Mouse (Mus musculus): ENCODE data around the gene Insl5. TPM values are rescaled to one million over a fixed set of nuclear protein-coding genes. Genes with fewer than 3 reads are reported as not detected.
A peak's percentile ranks its signal among the peaks of the same experiment; 100 is the strongest.

Insl5 gene
- polyA plus RNA-seq, 1 experiment = not detected

DNA sequence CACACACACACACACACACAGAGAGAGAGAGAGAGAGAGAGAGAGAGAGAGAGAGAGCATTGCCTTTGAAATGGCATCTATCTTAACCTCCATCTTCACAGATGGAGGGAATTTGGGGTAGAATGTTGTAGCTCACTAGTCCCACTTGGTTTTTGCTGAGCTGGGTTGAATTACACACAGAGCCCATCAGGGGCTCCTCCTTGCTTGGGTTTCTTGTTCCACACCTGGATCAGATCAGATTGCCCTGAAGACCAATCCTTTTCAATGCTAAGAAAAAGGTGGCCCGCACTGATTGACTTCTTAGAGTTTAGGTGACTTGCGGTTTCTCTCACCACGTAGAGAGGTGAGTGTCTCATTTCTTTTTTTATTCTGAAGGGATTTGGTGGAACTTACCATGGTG is 35.0 kb downstream of the Insl5 start:
- no peaks in the 10 kb centered on the region for H3K4me1 ChIP-seq (ENCODE audit: control insufficient read depth, insufficient read depth, low read length)
- H3K27ac ChIP-seq (ENCODE audit: insufficient read depth, low read length) = no peak overlapping the region
- TF ChIP-seq POLR2A (IDR thresholded peaks at IDR 0.05; ENCODE audit: low read depth, low read length) = no peak
- TF ChIP-seq CTCF (IDR thresholded peaks at IDR 0.05; ENCODE audit: borderline replicate concordance, insufficient read depth, low read length) = no peak
- H3K4me3 ChIP-seq (ENCODE audit: insufficient read depth, low read length) = no peak overlapping the region

GRCm38 (mm10) chr4:102990595-102991340 is 35.9 kb downstream of the Insl5 start:
- TF ChIP-seq POLR2A (IDR thresholded peaks at IDR 0.05; ENCODE audit: low read depth, low read length) = no peak
- no peak for TF ChIP-seq CTCF (IDR thresholded peaks at IDR 0.05; ENCODE audit: borderline replicate concordance, insufficient read depth, low read length)
- Histone ChIP-seq H3K4me1 (ENCODE audit: control insufficient read depth, insufficient read depth, low read length) (no peaks in the 10 kb centered on the region), H3K27ac (ENCODE audit: insufficient read depth, low read length) (no peak overlapping the region), H3K4me3 (ENCODE audit: insufficient read depth, low read length) (no peak overlapping the region)

- Histone ChIP-seq H3K4me3 (ENCODE audit: insufficient read depth, low read length) (no peak overlapping the region), H3K4me1 (ENCODE audit: control insufficient read depth, insufficient read depth, low read length) (no peaks in the 10 kb centered on the region), H3K27ac (ENCODE audit: insufficient read depth, low read length) (no peak overlapping the region)
- no peak for TF ChIP-seq CTCF (IDR thresholded peaks at IDR 0.05; ENCODE audit: borderline replicate concordance, insufficient read depth, low read length)
- no peak for TF ChIP-seq POLR2A (IDR thresholded peaks at IDR 0.05; ENCODE audit: low read depth, low read length)
Observed at GRCm38 (mm10) chr4:102990016-102990415, 36.6 kb downstream of the Insl5 start.

DNA sequence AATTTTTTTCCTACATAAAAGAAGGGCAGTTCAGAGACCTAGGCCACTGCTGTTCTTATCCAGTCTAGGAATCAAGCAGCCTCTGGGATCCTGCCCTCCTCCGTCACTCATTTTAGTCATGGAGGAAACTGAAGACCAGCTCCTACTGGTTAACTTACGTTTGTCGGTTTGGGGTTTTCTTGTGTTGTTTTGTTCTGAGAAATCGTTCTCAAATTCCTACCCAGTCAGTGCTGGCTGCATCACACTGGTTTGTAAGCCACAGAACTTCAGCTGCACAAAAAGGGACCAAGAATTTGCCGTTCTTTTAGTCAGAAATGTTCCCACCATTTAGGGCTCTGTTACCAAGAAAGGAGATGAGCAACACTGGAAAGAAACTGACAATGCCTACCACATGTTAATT is 37.3 kb downstream of the Insl5 start:
- H3K4me1 ChIP-seq (ENCODE audit: control insufficient read depth, insufficient read depth, low read length) = no peaks in the 10 kb centered on the region
- TF ChIP-seq POLR2A (IDR thresholded peaks at IDR 0.05; ENCODE audit: low read depth, low read length) = no peak
- no peak for TF ChIP-seq CTCF (IDR thresholded peaks at IDR 0.05; ENCODE audit: borderline replicate concordance, insufficient read depth, low read length)
- H3K27ac ChIP-seq (ENCODE audit: insufficient read depth, low read length) = no peak overlapping the region
- no peak overlapping the region for H3K4me3 ChIP-seq (ENCODE audit: insufficient read depth, low read length)

- no peak overlapping the region for H3K27ac ChIP-seq (ENCODE audit: insufficient read depth, low read length)
- no peaks in the 10 kb centered on the region for H3K4me1 ChIP-seq (ENCODE audit: control insufficient read depth, insufficient read depth, low read length)
- no peak overlapping the region for H3K4me3 ChIP-seq (ENCODE audit: insufficient read depth, low read length)
- TF ChIP-seq CTCF (IDR thresholded peaks at IDR 0.05; ENCODE audit: borderline replicate concordance, insufficient read depth, low read length) (no peak), POLR2A (IDR thresholded peaks at IDR 0.05; ENCODE audit: low read depth, low read length) (no peak)
Observed at GRCm38 (mm10) chr4:102988526-102988925, 38.1 kb downstream of the Insl5 start.

- no peak for TF ChIP-seq CTCF (IDR thresholded peaks at IDR 0.05; ENCODE audit: borderline replicate concordance, insufficient read depth, low read length)
- TF ChIP-seq POLR2A (IDR thresholded peaks at IDR 0.05; ENCODE audit: low read depth, low read length) = no peak
- Histone ChIP-seq H3K4me3 (ENCODE audit: insufficient read depth, low read length) (no peak overlapping the region), H3K4me1 (ENCODE audit: control insufficient read depth, insufficient read depth, low read length) (no peaks in the 10 kb centered on the region), H3K27ac (ENCODE audit: insufficient read depth, low read length) (no peak overlapping the region)
Observed at GRCm38 (mm10) chr4:102987756-102988155, 38.9 kb downstream of the Insl5 start.

DNA sequence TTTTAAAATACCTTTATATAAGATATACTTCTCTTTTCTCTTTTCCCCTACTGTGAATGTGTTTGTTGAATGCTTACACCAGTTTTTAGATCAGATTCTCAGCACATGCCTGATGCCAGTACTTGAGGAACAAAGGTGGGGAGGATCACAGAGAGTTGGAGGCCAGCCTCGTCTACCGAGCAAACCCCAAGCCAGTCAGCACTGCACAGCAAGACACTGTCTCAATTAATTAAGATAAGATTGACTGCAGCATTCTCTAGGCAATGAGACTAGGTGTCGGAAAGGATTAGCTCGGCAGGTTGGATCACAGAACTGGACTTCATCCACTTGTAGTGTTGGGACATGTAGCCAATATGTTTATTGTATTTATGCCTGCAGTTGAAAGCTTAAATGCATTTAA is 39.3 kb downstream of the Insl5 start:
- Histone ChIP-seq H3K4me3 (ENCODE audit: insufficient read depth, low read length) (no peak overlapping the region), H3K27ac (ENCODE audit: insufficient read depth, low read length) (no peak overlapping the region), H3K4me1 (ENCODE audit: control insufficient read depth, insufficient read depth, low read length) (no peaks in the 10 kb centered on the region)
- TF ChIP-seq POLR2A (IDR thresholded peaks at IDR 0.05; ENCODE audit: low read depth, low read length) (no peak), CTCF (IDR thresholded peaks at IDR 0.05; ENCODE audit: borderline replicate concordance, insufficient read depth, low read length) (no peak)

GRCm38 (mm10) chr4:102986917-102987316 is 39.7 kb downstream of the Insl5 start:
- no peak overlapping the region for H3K27ac ChIP-seq (ENCODE audit: insufficient read depth, low read length)
- no peak overlapping the region for H3K4me3 ChIP-seq (ENCODE audit: insufficient read depth, low read length)
- H3K4me1 ChIP-seq (ENCODE audit: control insufficient read depth, insufficient read depth, low read length) = no peaks in the 10 kb centered on the region
- peak; percentile 37; the same call in 1 of the 2 replicates for TF ChIP-seq CTCF (IDR thresholded peaks at IDR 0.05; ENCODE audit: borderline replicate concordance, insufficient read depth, low read length)
- TF ChIP-seq POLR2A (IDR thresholded peaks at IDR 0.05; ENCODE audit: low read depth, low read length) = no peak

GRCm38 (mm10) chr4:102986173-102986572 is 40.5 kb downstream of the Insl5 start:
- Histone ChIP-seq H3K27ac (ENCODE audit: insufficient read depth, low read length) (no peak overlapping the region), H3K4me1 (ENCODE audit: control insufficient read depth, insufficient read depth, low read length) (no peaks in the 10 kb centered on the region), H3K4me3 (ENCODE audit: insufficient read depth, low read length) (no peak overlapping the region)
- TF ChIP-seq CTCF (IDR thresholded peaks at IDR 0.05; ENCODE audit: borderline replicate concordance, insufficient read depth, low read length) (no peak), POLR2A (IDR thresholded peaks at IDR 0.05; ENCODE audit: low read depth, low read length) (no peak)

DNA sequence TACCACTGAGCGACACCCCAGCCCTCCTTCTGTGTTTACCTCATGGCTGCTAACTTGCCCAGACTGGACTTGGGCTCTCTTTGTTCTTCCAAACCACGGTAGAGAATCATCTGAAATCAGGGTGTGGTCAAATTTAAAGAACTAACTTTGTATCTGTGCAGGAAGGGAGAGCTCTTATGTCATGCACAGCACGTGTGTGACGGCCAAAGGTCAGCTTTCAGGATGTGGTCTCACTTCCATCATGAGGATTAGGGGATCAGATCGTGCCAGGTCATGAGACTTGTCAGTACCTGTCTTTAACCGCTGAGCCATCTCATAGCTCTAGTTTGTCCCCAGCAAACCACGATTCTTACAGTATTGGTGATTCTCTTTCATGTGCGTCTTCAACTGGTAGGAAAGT is 44.9 kb downstream of the Insl5 start:
- no peak overlapping the region for H3K4me3 ChIP-seq (ENCODE audit: insufficient read depth, low read length)
- H3K4me1 ChIP-seq (ENCODE audit: control insufficient read depth, insufficient read depth, low read length) = no peaks in the 10 kb centered on the region
- H3K27ac ChIP-seq (ENCODE audit: insufficient read depth, low read length) = no peak overlapping the region
- no peak for TF ChIP-seq POLR2A (IDR thresholded peaks at IDR 0.05; ENCODE audit: low read depth, low read length)
- TF ChIP-seq CTCF (IDR thresholded peaks at IDR 0.05; ENCODE audit: borderline replicate concordance, insufficient read depth, low read length) = no peak

Measured in embryonic fibroblast, embryonic 13.5 days (primary cell).